Mouse (Mus musculus): Measurements from ENCODE around the gene Ei24.

Gene Ei24

DNA sequence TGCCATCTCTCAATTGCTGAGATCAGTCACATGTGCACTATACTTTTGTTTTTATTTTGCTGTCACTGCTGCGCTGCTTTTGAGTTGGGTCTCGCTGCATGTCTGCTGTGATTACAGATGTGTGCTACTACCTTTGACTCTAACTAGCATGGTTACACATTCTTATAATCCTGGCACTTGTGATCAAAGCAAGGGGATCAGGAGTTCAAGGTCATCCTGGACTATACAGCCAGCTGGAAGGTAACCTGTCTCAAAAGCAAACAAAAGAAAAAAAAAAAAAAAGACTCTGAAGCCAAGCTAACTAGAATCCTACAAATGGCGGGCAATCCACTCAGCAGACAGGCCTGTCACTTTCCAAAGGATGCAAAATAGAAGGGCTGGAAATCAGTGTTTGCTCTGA lies 5.0 kb downstream of the Ei24 start:
- CTCF ChIA-PET = no interaction called here

DNA sequence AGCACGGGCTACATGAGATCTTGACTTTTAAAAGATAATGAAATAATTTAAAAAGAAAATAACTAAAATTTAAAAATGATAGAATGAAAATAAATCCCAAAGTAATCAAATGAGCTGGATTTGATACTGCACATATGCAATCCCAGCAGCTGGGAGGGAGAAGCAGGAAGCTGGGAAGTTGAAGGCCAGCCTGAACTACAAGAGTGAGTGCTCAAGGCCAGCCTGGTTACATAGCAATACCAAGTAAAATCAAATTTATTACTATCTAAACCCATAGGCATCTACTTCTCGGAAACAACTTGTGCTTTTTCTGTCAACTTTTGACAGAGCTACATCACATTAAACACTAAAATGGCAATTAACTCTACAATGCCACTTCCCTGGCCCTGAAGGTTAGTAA lies 13.3 kb downstream of the Ei24 start:
- CTCF ChIA-PET = no interaction called here

DNA sequence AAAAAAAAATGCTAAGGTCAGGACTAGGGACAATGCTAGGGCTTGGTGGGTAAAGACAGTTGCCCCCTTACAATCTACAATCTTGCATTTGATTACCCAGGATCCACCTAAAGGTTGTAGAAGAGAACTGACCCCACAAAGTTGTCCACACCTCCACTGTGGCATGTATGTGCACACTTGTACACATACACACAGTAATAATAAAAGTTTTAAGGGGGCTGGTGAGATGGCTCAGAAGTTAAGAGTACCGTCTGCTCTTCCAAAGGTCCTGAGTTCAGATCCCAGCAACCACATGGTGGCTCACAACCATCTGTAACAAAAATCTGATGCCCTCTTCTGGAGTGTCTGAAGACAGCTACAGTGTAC lies 28.2 kb downstream of the Ei24 start:
- CTCF ChIA-PET = no interaction called here

DNA sequence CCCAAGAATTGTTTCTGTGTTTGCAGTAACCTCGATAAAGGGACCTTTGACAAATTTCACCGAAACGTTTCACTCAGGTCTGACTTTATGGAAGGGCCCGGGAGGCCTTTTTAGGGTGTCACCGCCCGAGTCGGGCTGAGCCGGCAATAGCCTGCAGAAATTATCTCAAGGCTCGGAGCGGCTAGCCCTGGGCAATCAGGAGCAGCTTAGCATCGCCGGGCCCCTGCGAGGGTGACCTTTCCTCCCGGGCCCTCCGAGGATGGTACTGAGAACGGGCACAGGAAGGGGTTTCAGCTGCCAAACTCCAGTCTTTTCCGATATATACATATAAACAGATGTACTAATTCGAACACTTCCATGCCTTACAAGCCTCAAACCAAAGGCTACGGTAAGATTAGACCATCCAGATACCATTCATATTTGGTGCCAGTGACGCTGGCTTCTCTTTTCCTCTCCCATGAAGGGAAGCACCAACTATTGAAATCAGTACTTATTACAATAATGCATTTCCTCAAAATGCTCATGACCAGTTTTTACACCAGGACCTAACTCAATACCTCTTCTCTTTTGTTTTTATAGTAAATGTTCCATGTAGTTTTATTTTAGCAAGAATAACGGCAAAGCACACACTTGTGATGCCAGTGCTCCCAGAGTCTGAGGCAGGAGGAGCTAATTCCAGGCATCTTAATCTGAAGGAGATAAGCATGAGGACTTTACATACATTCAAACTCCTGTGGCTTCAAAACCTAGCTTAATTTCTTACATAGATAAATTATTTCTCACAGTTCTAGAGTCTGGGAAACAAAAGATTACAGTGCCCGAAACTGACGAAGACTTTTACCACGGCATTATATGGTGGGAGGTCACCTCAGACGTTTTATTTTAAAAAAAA lies 28.8 kb downstream of the Ei24 start:
- CTCF ChIA-PET = interaction anchor here (0.6 kb wide), 1 partner anchor 53 kb away, joined by 6 read pairs; no protein-coding TSS in a partner anchor

DNA sequence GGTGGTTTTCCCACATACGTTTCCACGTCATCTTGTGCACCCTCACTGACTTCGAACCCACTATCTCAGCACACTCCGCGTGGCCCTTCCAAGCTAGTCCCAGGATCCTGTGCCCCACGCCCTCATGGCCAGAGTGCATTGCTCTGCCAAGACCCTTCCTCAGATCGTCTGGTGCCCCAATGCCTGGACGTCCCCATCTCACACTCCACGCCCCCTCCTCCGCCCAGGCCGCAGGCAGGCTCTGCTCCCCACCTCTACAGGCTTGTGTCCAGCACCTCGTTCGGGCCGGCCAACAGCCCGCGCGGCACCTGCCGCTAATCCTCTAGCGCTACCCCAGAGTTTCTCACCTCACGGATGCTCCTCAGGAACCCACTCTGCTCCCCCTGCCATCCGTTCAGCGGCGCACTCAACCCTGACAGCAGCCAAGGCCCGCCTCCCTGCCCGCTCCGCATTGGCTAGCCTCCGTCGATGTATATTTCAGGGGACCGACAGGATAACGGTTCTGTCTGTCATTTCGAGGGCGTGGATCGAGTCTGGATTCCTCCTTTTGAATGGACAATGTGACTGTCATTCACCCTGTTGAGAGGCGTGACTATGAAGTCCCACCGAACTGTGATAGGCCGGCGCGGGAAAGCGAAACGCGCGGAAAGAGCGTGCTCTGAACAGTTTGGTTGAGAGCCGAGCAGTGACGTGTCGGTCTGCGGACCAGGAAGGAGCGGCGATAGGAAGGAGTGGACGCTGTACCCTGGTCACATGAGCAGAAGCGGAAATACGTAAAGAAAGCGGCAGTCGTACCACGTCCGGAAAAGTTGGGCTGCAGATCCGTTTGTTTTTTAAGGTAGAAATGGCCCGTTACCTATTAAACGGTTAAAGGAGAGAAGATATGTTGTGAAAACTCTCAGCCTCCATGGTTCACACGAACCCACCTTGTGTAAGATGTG lies 29.7 kb downstream of the Ei24 start, which contains the start of gene Stt3a:
Stt3a (minus strand) TSS at position 477 of the 941 bp plus-strand sequence.
- CTCF ChIA-PET = interaction anchor here (0.6 kb wide), 1 partner anchor 52 kb away, joined by 6 read pairs; no protein-coding TSS in a partner anchor

DNA sequence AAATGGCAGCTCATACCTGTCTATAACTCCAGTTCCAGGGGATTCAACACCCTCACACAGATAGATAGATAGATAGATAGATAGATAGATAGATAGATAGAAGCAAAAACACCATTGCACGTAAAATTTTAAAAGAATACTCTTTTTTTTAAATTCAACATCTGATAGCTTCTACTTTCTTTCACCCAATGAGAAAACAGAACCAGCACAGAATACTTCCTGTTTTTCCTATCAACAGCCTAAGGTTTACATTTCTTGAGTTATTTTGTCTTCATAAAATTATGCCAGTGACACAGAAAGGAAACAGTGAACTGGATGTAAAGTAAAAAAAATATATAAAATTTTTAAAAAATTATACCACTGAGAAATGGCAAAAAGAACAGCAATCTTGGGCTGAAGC lies 32.8 kb downstream of the Ei24 start:
- CTCF ChIA-PET = interaction anchor here (0.5 kb wide), 1 partner anchor 37 kb away, joined by 6 read pairs; no protein-coding TSS in a partner anchor
